Mouse (Mus musculus) kidney, adult 11 months (tissue): ENCODE measurements around the gene Metap1.
A peak's percentile ranks its signal among the peaks of the same experiment; 100 is the strongest.
"Not testable (repeated sequence)": the region's sequence is repeated elsewhere in the genome, so short reads cannot be mapped to it uniquely, and the experiment has no call there.

ENCODE experiments used
- DNase-seq: peaks from one replicate; pipeline ENCODE4 v3.0.0; 2022

Gene Metap1

DNA sequence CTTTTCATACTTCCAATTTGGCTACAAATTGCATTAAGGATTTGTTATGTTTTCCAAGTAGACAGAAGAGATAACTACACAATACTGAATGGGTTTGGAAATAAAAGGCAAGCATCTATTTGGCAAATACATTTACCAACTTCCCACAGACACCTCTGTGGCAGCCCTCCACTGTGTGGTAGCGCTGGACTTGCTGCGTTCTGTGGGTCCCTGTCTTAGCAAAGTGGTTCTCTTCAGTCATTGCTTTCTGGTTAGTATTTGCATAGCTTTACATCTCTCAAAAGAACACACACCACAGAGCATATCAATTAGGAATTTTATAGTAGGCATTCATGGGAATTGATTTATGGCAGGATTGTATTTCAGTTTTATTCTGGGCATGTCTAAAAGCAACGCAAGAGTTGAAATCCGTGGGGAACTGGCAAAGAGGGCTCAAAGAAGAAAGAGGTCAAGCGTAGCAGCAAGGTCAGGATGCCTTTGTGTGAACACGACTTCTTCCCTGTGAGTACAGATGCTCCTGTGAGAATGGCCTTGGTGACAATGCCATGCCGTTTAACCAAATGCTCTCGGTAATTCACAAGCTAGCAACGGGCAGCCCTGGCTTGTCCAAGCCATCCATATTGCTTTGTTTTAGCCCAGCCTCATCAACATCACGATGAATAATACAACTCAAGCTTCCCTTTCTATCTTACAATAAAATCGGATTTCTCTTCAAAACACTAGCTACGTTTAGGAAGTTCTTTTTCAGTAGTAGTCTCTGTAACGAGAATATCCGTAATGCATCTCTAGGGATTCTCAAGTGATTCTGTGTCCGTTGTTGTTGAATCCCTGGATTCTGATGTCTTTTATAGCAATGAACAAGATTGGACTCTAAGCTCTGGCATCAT, 10.8 kb upstream of the Metap1 start:
- no peak for DNase-seq

DNA sequence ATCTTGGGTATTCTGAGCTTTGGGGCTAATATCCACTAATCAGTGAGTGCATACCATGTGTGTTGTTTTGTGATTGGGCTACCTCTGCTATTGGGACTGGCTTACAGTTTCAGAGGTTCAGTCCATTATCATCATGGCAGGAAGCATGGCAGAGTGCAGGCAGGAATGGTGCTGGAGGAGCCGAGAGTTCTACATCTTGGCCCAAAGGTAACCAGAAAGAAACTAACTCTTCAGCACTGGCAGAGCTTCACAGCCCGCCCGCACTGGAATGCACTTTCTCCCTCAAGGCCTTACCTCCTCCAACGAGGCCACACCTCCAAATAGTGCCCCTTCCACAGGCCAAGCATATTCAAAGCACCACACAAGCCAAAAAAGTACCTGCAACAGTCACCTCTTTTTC, 9.4 kb upstream of the Metap1 start:
- no peak for DNase-seq

DNA sequence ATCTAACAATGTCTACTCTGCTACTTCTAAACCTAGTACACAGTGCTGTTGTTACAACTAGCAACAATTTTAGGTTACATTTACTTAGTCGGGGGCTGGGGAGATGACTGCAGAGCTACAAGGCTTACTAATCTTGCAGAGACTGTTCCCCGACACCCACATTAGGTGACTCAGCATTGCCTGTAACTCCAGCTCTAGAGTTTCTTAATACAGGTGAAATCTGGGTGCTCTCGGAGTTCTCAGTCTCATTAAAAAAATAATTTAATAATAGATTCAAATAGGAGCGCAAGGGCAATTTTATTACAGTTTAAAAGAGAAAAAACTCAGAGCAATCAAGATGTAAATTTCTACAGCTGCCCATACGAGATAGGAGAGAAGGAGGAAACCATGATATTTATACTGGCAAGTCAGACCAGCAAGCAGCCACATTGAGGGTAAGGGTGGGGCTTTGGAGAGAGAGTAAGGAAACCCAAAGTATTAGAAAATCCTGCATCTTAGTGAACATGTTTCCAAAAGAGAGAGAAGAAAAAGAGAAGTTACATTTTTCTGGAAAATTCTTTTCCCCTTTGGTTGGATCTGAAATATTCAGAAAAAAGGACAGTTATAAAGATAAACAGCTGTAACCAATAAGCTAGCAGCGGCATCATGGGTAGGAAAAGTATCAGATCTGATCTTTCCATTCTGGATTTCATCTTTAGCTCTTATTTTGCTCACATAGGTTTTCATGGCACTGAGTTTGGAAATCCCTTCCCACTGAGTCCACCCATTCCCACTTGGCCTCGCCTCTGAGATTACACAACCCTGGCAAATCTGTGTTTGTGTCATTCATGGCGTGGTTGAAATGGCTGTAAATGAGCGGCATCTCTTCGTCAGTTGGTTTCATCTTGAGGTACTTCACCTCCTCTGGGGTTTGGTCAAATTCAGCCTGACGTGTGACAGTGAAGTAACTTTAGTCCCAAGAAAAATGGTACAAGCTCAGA, 6.1 kb upstream of the Metap1 start:
- DNase-seq, result no peak

DNA sequence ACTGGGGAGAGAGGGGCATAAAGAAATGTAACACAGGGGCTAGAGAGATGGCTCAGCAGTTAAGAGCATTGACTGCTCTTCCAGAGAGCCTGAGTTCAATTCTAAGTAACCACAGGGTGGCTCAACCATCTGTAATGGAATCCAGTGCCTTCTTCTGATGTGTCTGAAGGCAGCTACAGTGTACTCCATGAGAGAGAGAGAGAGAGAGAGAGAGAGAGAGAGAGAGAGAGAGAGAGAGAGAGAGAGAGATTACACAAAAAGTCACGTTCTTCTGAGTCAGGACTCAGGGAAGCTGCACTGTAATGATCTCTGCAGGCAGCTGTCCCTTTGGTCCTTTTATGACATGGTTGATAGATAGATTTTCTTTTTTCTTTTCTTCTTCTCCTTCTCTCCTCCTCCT, 5.2 kb upstream of the Metap1 start:
- DNase-seq, result no peak

DNA sequence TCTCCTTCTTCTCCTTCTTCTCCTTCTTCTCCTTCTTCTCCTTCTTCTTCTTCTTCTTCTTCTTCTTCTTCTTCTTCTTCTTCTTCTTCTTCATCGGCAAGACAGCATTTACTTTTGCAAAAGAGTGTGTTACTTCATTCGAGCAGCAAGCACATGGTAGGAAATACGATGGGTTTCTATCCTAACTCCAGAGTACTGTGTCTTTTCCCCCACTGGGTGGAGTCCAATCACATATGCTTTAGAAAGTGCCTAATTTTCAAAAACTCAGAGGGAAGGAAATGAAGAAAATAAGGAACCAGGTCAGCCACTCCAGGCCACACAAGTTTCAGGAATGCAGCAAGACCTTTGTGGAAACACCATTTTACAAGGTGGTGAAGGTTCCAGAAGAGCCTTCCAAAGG, 4.4 kb upstream of the Metap1 start:
- no peak for DNase-seq

DNA sequence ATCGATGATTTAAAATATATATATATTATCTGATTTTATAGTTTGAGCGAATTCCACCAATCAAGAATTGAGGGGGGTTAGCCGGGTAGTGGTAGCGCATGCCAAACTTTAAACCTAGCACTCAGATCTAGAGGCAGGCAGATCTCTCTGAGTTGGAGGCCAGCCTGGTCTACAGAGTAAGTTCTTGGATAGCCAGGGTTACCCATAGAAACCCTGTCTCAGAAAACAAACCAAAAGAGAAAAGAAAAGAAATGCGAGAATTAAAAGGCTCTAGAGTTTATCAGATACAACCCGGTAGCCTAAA, 671 bp upstream of the Metap1 start:
- DNase-seq, result no peak

DNA sequence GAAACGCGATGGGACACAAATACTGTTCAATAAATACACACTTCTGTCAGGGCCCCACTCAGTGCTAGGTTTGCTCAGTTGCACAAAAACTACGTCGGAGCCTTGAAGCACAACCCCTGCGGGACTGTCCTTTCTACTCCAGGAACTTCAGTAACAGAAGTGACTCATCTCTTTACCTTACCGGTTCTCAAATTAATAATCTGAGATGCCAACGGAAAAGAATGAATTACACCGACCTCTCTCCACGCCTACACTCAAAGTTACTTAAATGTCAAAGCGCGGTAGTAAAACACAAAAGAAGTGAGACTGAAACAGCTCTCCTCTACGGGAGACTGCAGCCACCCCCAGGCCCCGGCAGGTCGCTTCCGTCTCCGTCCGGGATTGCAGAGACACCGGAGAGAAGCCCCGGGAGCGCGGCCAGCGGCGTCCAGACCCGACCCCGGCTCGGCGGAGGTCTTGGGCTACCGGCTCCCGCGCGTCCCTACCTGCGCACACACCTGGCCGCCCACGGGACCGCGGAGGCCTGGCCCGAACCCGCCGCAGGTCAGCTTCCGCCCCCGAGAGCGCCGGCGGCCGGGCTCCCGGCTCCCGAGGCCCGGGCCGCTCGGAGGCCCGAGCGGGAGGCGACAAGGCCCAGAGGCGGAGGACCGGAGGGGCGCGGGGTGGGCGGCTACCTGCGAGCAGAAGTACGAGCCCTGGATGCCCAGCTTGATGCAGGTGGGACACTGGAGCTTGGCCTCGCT, 560 bp downstream of the Metap1 start:
- no peak for DNase-seq

DNA sequence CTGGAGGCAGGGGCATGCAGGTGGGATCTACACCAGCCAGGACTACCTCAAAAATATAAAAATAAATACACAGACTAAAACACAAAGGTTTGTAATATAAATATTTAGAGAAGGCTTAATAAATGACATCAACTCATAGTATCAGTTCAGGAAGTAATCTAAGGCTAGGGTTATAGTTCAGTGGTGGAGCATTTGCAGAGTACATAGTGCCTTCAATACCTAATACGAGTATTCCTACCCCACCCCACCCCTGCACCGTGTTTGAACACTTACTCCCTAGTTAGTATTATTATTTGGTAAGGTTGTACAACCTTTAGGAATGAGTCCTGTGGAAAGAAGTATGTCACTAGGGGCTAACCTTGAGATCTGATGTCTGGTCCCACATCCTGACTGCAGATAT, 6.1 kb downstream of the Metap1 start:
- DNase-seq, result no peak

DNA sequence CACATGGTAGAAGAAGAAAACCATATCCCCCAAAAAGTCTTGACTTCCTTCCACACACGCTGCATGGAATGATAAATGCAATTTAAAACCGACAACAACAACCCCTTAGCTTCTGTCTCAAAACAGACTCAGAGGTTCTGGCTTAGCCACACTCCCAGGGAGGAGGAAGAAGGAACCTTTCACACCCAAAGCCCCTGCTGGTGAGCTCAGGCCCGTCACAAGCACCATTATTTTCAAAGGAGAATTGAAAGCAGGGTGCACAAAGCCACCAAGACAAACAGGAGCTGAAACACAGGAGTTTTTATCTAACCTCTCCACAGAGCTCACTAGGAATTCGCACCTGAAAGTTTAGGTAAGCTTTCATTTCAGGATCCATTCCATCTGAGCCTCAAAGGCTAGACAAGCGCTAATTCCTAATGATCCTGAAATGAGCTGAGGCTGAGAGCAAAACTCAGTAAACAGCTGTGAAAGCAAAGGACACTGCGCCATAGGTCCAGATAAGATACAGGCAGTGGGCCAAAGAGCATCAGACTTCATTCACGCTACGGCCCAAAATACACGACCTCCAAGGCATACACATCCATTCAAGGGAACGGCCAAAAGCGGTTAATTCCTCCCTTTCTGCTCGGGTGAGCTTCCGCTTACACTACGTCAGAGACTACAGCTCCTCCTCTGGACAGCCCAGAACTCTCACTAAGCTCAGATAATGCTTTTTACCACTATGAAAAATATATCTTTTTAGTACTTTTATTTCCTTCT, 7.6 kb downstream of the Metap1 start:
- no peak for DNase-seq

DNA sequence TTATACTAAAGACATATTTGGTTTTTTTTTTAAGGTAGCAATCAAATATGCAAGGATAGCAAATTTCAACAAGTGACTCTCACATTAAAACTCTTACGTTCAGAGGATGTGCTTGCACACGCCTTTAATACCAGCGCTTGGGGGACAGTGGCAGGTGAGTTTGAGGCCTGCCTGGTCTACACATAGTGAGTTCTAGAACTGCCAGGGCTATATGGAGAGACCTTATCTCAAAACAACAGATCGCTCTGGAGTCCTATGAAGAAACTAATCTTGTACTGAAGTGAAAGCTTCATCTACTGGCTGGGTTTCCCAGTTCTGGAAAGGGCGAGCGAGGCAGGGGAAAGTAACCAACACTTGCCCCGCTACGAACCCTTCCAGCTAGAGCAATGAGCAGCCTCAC, 9.8 kb downstream of the Metap1 start:
- no peak for DNase-seq

DNA sequence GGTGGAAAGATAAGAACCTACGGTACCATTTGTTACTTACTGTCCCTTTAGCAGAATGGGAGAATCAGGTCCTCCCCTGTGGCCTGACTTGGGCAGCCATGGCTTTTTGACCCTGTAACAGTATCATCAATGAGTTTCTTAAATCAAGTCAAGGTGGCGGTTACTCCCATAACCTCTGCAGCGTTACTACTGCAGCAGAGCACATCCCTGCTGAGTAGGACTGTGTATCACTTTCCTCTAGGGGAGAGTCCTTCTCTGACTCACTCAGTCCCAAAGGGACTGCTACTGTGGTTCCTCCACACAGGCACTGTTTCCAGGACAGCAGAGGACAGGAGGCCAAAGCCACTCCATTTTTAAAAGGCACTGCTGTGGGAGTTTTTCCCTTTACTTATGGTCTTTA, 18.2 kb downstream of the Metap1 start:
- no peak for DNase-seq

DNA sequence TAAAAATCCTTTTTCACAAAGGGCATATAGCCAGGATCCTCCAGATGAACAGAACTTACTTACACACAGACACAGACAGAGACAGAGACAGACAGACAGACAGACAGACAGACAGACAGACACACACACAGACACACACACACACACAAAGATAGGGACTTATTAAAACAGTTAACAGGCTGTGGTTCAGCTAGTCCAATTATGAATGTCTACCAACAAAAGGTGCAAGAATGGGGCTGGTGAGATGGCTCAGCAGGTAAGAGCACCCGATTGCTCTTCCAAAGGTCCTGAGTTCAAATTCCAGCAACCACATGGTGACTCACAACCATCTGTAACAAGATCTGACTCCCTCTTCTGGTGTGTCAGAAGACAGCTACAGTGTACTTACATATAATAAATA, 22.7 kb downstream of the Metap1 start:
- DNase-seq, result not testable (repeated sequence)

DNA sequence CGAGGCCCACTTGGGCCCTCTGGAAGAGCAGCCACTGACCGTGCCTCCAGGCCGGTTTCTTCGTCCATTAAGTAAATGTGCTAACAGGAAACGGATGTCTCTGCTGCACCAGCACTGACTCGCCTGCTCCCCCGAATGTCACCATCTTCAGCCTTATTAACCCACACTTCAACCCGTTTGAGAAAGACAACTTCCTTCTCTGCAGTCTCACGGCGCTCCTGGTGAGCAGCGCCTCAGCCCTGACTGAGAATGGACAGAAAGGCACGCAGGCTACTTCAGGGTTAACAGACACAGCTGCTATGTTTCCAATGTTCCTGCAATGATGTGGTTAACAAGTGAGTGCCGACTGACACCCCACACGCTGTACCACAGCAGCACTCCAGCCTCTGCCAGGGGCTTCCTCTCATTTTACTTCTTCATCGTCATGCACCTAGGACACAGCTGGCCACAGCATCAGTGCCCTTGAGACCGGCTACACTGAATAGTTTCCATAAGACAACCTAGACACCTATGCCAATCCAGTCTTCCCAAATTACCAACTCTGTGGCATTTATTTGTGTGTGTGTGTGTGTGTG, 24.7 kb downstream of the Metap1 start:
- DNase-seq, result no peak

DNA sequence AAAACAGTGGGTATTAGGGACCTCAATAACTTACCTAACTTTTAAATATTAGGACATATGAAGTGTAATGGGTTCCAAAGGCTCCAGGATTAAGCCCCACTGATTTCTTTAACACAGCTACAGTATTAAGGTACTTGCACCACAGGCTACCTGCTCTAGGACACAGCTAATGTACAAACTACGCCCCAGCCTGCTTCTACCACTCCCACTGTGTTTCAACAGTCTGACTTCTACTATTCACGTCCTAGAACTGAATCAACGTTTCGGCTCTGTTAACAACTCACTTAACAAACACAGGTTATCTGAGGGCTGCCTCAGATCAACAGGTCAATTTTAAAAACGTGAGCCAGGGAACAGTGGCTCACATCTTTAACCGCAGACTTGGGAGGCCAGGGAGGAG, 25.5 kb downstream of the Metap1 start:
- DNase-seq, result no peak

DNA sequence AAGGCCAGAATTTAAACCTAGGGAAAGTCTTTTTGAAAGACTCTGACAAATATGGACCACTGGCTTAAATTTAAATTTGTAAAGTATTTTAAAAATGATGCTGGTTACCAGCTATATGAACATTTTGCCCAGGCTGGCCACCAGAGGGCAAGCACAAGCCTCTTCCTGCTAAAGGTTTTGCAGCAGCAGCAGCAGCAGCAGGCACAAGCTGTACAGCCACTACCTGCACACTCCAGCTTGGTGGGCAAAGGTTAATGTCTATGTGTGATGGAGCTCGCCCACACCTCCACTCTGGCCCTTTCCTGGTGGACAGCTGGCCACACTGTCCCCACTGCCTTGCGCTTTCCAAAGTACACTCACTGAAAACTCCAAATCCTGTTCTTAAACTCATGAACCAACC, 26.2 kb downstream of the Metap1 start:
- DNase-seq, result peak; percentile 33

DNA sequence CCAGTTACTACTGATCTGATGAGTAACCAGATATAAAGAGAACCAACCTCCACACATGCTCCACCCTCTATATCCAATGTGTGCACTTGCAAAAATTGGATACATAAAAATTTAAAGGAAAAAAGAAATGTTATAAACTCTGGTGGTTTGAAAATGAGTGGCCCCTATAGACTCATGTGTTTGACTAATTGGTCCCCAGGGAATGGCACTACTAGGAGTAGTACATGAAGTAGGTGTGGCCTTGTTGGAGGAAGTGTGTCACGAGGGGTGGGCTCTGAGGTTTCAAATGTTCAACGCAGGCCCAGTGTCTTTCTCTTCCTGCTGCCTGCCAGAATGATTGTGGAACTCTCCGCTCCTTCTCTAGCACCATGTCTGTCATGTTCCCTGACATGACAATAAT, 27.5 kb downstream of the Metap1 start:
- DNase-seq, result no peak

DNA sequence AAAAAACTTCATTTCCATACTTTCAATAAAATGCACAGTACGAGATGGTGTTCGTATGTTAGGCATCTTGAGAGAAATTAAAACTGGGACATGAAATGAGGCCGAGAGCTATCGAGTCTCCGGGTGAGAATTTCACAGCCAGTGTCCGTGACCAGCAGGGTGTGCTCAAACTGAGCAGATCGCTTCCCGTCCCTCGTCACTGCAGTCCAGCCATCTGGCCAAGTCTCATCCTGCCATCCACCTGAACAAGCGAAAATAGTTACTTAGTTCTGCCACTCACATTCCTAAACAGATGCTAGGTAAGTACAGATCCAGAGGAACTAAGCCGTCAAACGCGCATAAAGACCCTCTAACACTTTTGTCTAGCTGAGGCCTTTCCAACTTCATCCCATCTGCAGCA, 29.1 kb downstream of the Metap1 start:
- DNase-seq, result no peak

DNA sequence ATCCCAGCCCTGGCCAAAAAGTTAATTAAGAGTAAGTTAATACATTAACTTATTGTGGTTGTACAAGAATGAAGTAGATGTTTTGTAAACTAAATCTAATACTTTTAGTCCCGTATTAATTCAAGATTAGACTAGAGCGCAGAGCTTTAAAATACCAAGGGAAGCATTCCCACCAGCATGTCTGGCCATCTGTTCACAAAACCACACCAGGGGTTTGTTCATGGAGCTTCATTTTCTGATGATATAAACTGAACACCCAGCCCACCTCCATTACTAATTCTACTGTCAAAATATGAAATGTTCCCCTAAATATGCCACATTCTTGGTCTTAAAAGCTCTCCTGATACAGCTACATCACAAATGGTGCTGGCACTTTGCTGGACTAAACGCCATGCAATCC, 30.9 kb downstream of the Metap1 start:
- no peak for DNase-seq

DNA sequence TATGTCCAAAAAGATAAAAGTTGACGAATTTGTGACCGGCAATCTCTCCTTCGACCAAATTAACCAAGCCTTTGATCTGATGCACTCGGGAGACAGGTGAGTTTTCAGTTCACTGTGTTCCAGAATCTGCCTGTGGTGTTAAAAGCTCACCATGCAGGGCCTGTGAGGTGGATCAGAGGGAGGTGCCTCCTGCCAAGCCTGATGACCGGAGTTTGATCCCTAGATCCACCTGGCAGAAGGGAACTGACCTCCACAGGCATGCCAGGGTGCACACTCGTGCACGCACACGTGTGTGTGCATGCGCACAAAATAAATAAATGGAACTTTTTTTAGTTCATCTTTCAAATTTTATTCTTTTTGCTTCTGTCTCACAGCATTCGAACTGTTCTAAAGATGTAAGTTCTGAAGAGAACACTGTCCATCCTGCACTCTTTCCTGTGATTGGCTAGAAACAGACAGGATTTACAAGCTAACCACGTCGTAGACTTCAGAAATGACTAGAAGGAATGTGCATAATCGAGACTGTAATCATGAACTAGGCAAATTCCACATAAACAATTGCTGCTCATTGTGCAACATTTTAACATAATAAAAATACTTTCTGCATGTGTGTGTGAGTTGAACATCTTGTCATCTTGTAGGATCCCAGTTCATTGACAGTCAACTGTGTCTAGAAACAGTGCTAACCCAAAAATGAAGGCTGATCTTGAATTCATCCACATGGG, 34.4 kb downstream of the Metap1 start:
- DNase-seq, result peak; percentile 59

DNA sequence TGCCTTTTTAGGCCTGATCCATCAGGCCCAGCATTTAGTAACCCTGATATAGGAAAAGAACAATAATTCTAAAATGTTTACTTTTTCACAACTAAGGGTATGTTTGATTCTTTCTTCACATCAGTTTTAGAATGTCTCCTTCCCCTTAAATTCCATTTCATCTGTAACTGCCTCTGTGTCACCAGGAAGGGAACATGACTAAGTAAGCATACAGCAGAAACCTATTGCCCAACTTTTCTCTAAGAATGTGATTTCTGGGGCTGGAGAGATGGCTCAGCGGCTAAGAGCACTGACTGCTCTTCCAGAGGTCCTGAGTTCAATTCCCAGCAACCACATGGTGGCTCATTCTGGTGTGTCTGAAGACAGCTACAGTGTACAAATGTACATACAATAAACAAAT, 35.1 kb downstream of the Metap1 start:
- DNase-seq, result no peak

DNA sequence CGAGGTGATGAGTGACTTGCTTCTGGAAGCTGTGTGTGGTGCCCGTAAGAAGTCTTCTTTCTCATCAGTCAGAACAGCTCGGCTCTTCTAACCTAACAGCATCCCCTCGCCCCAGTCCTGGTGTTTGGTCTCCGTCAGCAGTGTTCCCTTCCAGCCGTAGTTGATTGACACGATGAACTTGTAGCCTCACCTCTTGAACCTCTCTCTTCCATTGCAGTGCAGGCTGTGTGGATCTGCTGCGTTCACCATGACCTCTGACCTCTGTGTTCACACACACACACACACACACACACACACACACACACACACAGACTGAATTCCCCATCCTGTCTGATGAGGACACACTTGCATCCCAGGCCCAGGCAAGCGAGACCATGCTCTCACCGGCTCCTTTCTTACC, 37.1 kb downstream of the Metap1 start:
- DNase-seq, result no peak
